Mouse (Mus musculus): ENCODE measurements at regions not wholly inside any gene's neighbourhood (a gene's known extent, or its start where the extent isn't known, plus 50 kb on each side); places are given as distances from the start of the nearest gene placed in this dataset.
"Not testable (repeated sequence)": the region's sequence is repeated elsewhere in the genome, so short reads cannot be mapped to it uniquely, and the experiment has no call there.

- DNase-seq (ENCODE audit: low spot score) = no peak
Observed at GRCm38 (mm10) chr2:92664939-92665338, 65.4 kb downstream of the Chst1 start.

DNA sequence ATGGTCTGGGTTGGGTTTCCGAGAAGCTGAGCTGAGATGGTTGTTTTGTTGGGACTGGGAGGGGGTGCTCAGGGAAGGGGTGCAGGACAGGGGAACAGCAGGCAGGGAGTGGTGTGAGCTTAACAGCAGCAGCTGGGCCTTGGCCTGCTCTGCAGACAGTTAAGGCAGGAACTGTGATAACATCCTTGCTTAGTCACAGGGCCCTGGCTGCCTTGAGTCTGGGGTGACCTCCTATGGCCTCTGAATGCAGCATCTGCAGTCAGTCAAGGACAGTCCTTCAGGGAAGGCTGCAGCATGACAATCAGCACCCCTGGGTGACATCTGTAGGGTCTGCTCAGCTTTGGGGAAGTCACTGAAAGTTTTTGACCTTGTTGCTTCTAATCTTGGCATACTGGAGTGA is 67.7 kb downstream of the Chst1 start:
- no peak for DNase-seq (ENCODE audit: low spot score)

DNA sequence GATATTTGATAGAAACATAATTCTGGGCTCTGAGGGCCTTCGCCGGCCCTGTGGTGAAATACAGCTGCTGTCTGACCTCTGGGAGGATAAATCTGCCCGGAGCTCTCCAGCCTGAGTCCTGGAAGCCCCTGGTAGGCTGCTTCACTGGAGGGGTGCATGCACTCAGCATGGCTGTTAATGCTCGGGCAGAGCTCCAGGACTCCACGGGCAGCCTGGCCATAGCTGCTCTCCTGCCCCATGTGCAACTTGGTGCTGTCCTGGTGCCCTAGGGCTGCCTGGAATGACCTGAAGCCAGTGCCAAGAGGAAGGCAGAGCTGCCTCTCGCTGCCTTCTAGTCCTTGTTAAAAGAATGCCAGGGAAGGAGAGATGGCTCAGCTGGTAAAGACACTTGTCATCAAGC is 68.2 kb downstream of the Chst1 start:
- DNase-seq (ENCODE audit: low spot score) = no peak

GRCm38 (mm10) chr2:92669431-92670081 is 70.0 kb downstream of the Chst1 start:
- DNase-seq (ENCODE audit: low spot score) = not testable (repeated sequence)

GRCm38 (mm10) chr2:92671586-92671985 is 72.1 kb downstream of the Chst1 start:
- DNase-seq (ENCODE audit: low spot score) = peak; percentile 24

- DNase-seq (ENCODE audit: low spot score) = no peak
Observed at GRCm38 (mm10) chr2:92672106-92672505, 72.6 kb downstream of the Chst1 start.

- no peak for DNase-seq (ENCODE audit: low spot score)
Observed at GRCm38 (mm10) chr2:92673064-92673813, 73.7 kb downstream of the Chst1 start.

DNA sequence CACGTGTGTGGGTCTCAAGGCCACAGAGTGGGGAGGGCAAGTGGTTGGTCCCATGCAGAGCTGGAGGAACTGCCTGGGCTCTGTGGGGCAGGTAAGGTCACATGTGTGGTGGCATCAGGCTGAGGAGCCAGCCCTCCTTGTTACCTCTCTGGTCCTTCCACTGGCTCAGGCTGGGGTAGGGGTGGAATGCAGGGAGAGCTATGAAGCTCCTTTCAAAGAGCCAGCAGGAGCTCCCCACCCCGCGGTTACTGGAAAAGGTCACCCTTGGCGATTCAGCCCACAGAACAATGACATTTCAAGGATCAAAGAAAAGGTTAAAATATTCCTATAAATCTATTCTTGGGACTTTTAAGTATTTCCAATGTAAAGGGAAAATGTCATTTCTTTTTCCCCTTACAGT is 74.4 kb downstream of the Chst1 start:
- DNase-seq (ENCODE audit: low spot score) = no peak

DNA sequence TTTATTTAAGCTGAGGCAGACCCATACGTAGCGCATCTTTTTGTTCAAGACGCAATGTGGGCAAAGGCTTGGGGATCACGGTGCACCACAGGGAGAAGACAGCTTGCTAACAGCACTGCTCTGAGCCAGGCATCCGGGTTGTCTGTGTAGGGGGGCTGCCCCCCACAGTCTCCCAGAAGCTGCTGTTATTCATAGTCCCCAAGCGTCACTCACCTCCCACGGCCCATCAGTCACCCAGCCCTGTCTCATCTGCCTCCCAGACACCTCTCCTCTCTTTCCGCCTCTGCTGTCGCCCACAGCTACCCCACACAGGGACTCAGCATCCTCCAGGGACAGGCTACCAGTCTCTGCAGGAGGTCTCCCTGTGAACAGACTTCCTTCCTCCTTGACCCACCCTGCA is 75.7 kb downstream of the Chst1 start:
- DNase-seq (ENCODE audit: low spot score) = no peak

DNA sequence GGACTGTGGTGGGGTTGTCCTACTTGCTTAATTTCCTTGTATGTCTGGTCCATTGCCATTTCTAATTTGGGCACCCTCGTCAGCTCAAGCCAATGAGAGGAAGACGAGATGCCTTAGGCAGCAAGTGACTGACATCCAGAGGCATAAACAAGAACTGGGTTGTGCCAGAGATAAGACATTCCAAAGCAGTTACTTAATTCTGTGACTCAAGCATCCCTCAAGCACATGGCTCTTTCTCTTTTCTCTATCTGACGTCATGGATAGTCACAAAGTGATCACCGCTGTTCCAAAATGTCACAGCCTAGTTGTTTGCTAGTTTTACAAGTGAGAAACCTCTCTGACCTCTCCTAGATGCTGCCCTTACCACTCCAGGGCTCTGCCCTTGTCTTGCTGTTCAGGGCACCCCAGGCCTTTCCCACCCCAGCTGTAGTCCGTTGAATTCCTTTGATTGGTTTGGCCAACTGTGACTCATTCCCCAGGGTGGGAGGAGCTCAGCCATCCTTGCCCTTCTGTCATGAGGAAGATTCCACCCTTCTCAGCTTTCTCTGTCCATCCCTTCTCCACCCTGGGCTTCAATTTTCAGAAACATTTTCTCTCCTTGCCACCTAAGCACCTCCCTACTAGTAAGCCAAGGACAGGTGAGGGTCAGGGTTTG is 78.9 kb downstream of the Chst1 start:
- DNase-seq (ENCODE audit: low spot score) = no peak

GRCm38 (mm10) chr2:92678999-92679704 is 79.6 kb downstream of the Chst1 start:
- no peak for DNase-seq (ENCODE audit: low spot score)

- DNase-seq (ENCODE audit: low spot score) = no peak
Observed at GRCm38 (mm10) chr2:92682256-92682655, 82.7 kb downstream of the Chst1 start.

- DNase-seq (ENCODE audit: low spot score) = no peak
Observed at GRCm38 (mm10) chr2:92687702-92688101, 88.2 kb downstream of the Chst1 start.

GRCm38 (mm10) chr2:92689203-92689602 is 89.7 kb downstream of the Chst1 start:
- DNase-seq (ENCODE audit: low spot score) = no peak

DNA sequence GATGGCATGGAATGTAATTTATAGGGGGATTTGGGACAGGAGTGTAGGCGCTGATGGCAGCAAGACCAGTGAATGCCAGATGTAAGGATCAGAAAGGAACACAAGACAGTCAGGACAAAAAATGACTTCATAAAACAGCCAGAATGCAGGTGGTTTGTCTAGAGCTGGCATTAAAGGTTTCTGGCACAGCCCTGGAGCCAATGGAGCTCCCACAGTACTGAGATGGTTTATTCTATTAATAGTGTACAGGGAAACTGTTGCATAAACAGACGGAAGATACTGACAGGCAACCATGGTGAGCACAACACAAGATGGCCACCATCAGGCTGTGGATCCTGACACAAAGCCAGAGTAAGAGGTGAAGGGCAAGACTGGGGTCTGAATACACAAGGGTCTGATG is 90.8 kb downstream of the Chst1 start:
- no peak for DNase-seq (ENCODE audit: low spot score)

- no peak for DNase-seq (ENCODE audit: low spot score)
Observed at GRCm38 (mm10) chr2:92691438-92691837, 91.9 kb downstream of the Chst1 start.

DNA sequence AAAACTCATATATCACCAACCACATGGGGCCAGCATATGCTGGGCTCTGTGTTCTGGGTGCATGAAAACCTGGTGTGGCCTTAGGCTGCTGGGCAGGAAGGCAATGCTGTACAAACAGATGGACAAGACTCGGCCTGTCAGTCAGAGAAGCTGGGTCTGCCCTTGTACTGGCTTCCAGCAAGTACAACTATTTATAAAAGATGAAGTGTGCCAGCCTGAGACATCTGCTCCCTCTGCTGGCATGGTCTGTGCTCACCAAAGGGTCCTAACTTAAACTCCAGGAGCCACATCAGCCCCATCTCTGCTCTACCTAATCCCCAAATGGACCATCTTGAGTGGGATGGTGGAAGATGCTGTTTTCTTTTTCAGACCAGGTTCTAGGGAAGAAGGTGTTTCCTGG is 93.1 kb downstream of the Chst1 start:
- DNase-seq (ENCODE audit: low spot score) = no peak

DNA sequence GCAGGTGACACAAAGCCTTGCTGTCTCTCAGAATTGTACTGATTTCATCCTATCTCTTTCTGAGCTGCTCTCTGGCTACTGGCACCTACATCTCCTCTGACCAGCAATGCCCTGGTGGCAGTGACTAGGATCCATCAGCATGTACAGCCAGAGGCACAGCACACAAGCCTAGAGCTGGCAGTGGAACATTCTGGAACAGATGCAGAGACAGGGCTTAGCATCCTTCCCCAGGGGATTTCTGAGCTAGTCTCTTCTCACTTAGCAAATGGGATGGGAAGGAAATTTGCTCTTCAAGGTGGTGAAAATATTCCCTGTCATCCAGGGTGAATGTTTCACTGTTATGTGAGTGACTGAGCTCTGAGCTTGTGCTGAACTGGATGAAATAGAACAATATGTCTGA is 93.5 kb downstream of the Chst1 start:
- no peak for DNase-seq (ENCODE audit: low spot score)

DNA sequence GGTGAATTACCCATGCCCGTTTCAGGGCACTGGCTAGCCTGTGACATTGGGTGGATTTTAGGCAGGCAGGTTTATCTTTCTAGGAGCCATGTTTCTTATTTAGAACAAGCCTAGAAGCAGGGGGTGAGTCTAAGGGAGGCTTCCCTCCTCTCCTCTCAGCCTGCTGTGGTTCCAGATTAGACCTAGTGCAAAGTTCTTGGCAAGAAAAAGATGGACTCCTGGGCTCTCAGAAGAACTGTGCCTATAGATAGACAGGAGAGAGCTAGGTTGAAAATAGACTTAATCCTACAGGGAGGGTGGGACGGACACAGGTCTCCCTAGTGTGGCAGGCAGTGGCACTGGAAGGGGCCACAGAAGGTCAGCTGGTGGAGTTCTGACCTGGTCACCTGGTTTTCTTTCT is 95.3 kb downstream of the Chst1 start:
- DNase-seq (ENCODE audit: low spot score) = no peak

DNA sequence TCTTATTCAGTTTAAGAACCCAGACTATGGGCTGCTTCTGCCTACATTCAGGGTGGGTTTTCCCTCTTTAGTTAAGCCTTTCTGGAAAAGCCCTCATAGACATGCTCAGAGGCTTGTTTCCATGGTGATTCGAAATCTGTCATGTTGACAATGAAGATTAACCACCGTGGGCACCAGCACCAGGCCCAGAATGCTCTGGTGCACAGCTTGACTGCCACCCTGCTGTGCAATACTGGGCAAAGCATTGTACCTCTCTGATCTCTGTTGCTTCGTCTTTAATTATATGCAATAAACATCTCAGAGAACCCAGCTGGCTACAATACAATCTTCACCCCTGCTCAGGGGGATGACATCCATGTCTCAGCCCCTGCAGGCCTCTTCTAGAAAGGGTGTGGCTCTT is 96.4 kb downstream of the Chst1 start:
- DNase-seq (ENCODE audit: low spot score) = no peak

- DNase-seq (ENCODE audit: low spot score) = no peak
Observed at GRCm38 (mm10) chr2:92697721-92698120, 98.2 kb downstream of the Chst1 start.

DNA sequence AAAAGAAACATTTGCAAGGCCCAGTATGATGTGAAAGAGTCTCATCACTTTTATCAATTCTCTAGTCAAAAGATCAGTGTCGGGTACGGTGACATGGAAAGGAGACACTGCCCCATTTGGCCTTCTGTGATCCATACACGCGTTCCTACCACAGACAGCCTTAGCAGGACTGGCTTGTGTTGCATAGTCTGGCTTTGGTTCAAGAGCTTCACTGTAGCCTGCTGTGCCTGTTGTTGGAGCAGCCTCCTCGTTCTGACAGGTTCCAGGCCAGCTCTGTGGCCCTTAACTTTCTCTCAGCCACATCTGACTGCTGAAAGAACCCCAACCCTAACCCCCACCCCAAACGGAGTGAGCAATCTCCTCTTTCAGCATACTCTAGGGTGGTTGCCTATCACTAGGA is 99.9 kb downstream of the Chst1 start:
- no peak for DNase-seq (ENCODE audit: low spot score)

DNA sequence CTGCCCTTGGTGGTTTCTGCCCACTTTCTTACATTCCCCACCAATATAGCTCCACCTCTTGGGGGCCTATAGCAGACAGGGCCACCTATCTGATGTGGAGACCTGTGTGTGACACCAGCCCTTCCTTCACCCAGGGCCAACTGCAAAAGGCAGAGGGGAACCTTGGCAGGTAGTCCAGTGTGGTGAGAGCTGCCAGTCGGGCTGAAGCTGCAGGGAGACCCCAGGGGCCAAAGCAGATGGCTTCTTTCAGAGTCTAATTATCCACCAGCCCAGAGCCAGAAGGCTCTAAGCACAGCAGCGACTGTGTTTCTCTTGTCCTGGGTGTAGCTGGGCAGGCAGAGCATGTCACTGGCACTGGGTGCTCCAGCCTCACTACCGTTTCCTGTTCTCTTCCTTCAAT is 104.5 kb downstream of the Chst1 start:
- DNase-seq (ENCODE audit: low spot score) = no peak

Measured in testis, postnatal 14 days (tissue).